Mouse (Mus musculus): Measurements from ENCODE around the gene Cnksr3.

- no peak for TF ChIP-seq CTCF (IDR thresholded peaks at IDR 0.05)
- TF ChIP-seq EP300 (IDR thresholded peaks at IDR 0.05) = no peak
Observed at GRCm38 (mm10) chr10:7197733-7198132, 14.3 kb downstream of the Cnksr3 start.

Data from lung, postnatal 0 days (tissue).